Mouse (Mus musculus): ENCODE results near the gene Spata46.

- no peak for TF ChIP-seq MAX (IDR thresholded peaks at IDR 0.05; ENCODE audit: low read length)
- TF ChIP-seq UBTF (IDR thresholded peaks at IDR 0.05; ENCODE audit: borderline replicate concordance, insufficient read depth, low read depth, low read length) = no peak
- no peak for TF ChIP-seq HCFC1 (IDR thresholded peaks at IDR 0.05; ENCODE audit: low read depth, low read length)
- TF ChIP-seq ZNF384 (IDR thresholded peaks at IDR 0.05; ENCODE audit: low read depth, low read length) = no peak
- no peak for TF ChIP-seq CTCF (IDR thresholded peaks at IDR 0.05 in 2 of 3, conservative IDR thresholded peaks at IDR 0.05 in 1 of 3; ENCODE audit: control insufficient read depth in 1 of 3, insufficient read depth in 1 of 3, low read depth in 2 of 3, low read length in 3 of 3, poor library complexity in 1 of 3, severe bottlenecking in 1 of 3)
- TF ChIP-seq JUND (IDR thresholded peaks at IDR 0.05; ENCODE audit: low read depth, low read length) = no peak
- TF ChIP-seq BHLHE40 (IDR thresholded peaks at IDR 0.05; ENCODE audit: borderline replicate concordance, low read depth, low read length) = no peak
- no peak for TF ChIP-seq POLR2A (IDR thresholded peaks at IDR 0.05; ENCODE audit: control insufficient read depth in 1 of 2, insufficient read depth in 1 of 2, low read depth in 1 of 2, low read length in 2 of 2, poor library complexity in 1 of 2)
- TF ChIP-seq USF2 (IDR thresholded peaks at IDR 0.05; ENCODE audit: borderline replicate concordance in 1 of 2, insufficient read depth in 1 of 2, low read depth in 1 of 2, low read length in 2 of 2) = no peak
- no peak for TF ChIP-seq TBP (IDR thresholded peaks at IDR 0.05; ENCODE audit: low read depth, low read length)
- no peak for TF ChIP-seq TAL1 (IDR thresholded peaks at IDR 0.05; ENCODE audit: low read length)
- TF ChIP-seq E2F4 (IDR thresholded peaks at IDR 0.05; ENCODE audit: borderline replicate concordance, low read depth, low read length) = no peak
- no peak for TF ChIP-seq MXI1 (IDR thresholded peaks at IDR 0.05; ENCODE audit: low read depth, low read length)
- no peak for TF ChIP-seq MYC (IDR thresholded peaks at IDR 0.05; ENCODE audit: low read depth, low read length)
Observed at GRCm38 (mm10) chr1:170332775-170333174, 24.2 kb downstream of the Spata46 start.

All from MEL (cell line).